Mouse (Mus musculus) thymus, adult 2 months (tissue): ENCODE data around the gene Pih1d1.

Experiments used
- CTCF ChIP-seq: fragments of 200-500 bp; IDR thresholded peaks from 2 replicates; pipeline ENCODE4 v1.5.1; 2012; ENCODE audit warnings: mild to moderate bottlenecking, control low read depth, low read length, moderate library complexity, borderline replicate concordance; ENCODE audit not compliant: control insufficient read depth, poor library complexity, insufficient read depth; ENCODE audit errors: extremely low read depth
- POLR2A ChIP-seq: fragments of 200-500 bp; IDR thresholded peaks from 2 replicates; pipeline ENCODE4 v1.6.1; 2012; ENCODE audit warnings: mild to moderate bottlenecking, low read length, control low read depth, moderate library complexity; ENCODE audit not compliant: control insufficient read depth, poor library complexity, insufficient read depth; ENCODE audit errors: extremely low read depth

DNA sequence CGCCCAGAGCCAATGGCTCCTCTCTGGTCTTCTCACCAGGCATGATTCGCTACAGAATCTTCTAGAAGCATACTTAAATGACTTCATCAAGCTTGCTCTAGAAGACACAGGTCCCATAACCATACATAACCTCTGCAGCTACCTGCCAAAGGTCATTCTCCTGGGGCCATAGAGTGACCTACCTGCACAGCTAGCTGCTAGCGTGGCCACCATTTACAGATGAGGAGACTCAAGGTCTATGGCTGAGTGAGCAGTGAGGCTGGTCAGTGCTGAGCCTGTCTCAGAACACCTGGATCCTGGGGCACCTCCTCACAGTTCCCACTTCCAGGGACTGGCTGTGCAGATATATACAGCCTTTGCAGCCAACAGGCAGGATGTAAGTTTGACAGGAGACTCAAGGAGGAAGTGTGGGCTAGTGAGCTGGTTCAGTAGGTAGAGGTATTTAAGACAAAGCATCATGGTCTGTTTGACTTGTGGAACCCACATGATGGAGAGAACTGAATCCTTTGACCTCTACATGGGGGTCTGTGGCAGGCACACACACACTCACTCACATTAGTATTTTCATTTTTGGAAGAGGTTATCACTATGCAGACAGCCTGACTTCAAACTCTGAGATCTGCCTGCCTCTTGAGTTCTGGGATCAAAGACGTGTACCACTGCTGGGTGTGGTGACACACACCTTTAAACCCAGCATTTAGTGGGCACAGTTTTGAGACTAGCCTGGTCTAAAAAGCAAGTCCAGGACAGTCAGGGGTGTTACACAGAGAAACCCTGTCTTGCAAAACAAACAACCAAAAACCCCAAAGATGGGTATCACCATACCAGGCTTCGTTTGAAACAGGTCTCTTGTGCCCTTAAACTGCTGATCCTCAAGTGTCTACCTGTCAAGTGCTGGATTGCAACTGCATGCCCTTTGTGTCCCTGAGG, 34.1 kb upstream of the Pih1d1 start:
- TF ChIP-seq POLR2A (no peak), CTCF (no peak)
